Mouse (Mus musculus): ENCODE results near the gene Unc93b1. TPM values are rescaled to one million over a fixed set of nuclear protein-coding genes. Genes with fewer than 3 reads are reported as not detected.

Gene Unc93b1
- polyA plus RNA-seq, 1 experiment: 44.9 TPM

DNA sequence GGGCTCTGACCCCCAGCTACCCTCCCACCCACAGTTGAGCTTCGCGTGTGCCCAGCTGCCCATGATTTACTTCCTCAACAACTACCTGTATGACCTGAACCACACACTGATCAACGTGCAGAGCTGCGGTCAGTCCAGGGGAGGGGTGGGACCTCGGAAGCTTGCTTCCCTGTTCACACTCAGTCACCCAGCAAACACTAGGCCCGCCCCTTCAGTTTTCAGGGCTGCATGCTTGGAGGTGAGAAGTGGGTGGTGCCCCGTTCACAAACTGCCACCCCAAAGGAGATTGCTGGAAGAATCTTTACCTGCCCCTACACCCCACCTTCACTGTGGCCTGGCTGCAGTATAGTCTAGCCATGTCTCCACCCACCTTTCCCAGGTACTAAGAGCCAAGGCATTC is 7.3 kb downstream of the Unc93b1 start:
- Histone ChIP-seq H3K4me3 (ENCODE audit: insufficient read depth, low read length) (no peak overlapping the region), H3K27ac (ENCODE audit: insufficient read depth, low read length) (no peak overlapping the region), H3K4me1 (ENCODE audit: control insufficient read depth, insufficient read depth, low read length) (no peaks in the 10 kb centered on the region)
- no peak for TF ChIP-seq CTCF (IDR thresholded peaks at IDR 0.05; ENCODE audit: borderline replicate concordance, insufficient read depth, low read length)
- TF ChIP-seq POLR2A (IDR thresholded peaks at IDR 0.05; ENCODE audit: low read depth, low read length): no peak

GRCm38 (mm10) chr19:3942986-3943735 is 8.2 kb downstream of the Unc93b1 start:
- no peak overlapping the region for H3K27ac ChIP-seq (ENCODE audit: insufficient read depth, low read length)
- no peak for TF ChIP-seq CTCF (IDR thresholded peaks at IDR 0.05; ENCODE audit: borderline replicate concordance, insufficient read depth, low read length)
- no peak for TF ChIP-seq POLR2A (IDR thresholded peaks at IDR 0.05; ENCODE audit: low read depth, low read length)
- H3K4me3 ChIP-seq (ENCODE audit: insufficient read depth, low read length): no peak overlapping the region
- H3K4me1 ChIP-seq (ENCODE audit: control insufficient read depth, insufficient read depth, low read length): no peaks in the 10 kb centered on the region

DNA sequence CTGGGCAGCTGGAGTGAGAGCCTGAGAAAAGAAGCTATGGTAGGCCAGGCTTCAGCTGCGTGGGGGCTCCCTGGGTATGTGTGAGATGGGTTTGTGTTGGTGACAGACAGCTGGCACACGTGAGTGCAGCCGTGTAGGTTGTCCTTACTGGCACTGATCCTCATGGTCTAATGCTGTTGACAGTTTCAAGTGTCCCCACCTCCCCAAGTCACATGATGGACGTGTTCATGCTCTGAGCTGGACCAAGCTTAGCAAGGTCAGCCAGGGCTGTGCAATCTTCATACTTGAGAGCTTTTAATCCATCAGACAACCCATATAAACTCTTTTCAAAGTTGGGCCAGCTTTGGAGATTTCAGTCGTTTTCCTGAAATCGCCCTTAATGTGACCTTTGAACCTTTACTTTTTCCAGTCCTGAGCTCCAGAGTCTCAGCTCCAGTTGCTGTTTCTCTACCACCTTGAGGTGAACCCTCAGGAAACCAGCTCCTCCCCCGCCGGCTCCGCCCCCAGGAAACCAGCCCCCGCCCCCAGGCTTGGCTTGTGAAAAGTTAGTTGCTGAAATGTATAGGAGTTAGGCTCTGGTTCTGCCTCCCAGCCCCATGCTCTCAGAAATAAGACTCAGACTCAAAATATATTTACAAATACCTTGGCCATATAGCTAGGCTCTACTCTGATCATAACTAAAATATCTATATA is 11.0 kb downstream of the Unc93b1 start:
- Histone ChIP-seq H3K4me3 (ENCODE audit: insufficient read depth, low read length) (no peak overlapping the region), H3K27ac (ENCODE audit: insufficient read depth, low read length) (no peak overlapping the region), H3K4me1 (ENCODE audit: control insufficient read depth, insufficient read depth, low read length) (no peaks in the 10 kb centered on the region)
- TF ChIP-seq CTCF (IDR thresholded peaks at IDR 0.05; ENCODE audit: borderline replicate concordance, insufficient read depth, low read length): no peak
- TF ChIP-seq POLR2A (IDR thresholded peaks at IDR 0.05; ENCODE audit: low read depth, low read length): no peak

- H3K4me3 ChIP-seq (ENCODE audit: insufficient read depth, low read length): no peak overlapping the region
- H3K4me1 ChIP-seq (ENCODE audit: control insufficient read depth, insufficient read depth, low read length): no peaks in the 10 kb centered on the region
- TF ChIP-seq CTCF (IDR thresholded peaks at IDR 0.05; ENCODE audit: borderline replicate concordance, insufficient read depth, low read length) (peak; percentile 78; the same call in 1 of the 2 replicates), POLR2A (IDR thresholded peaks at IDR 0.05; ENCODE audit: low read depth, low read length) (no peak)
- no peak overlapping the region for H3K27ac ChIP-seq (ENCODE audit: insufficient read depth, low read length)
Observed at GRCm38 (mm10) chr19:3946715-3947114, 11.7 kb downstream of the Unc93b1 start.

- TF ChIP-seq POLR2A (IDR thresholded peaks at IDR 0.05; ENCODE audit: low read depth, low read length) (no peak), CTCF (IDR thresholded peaks at IDR 0.05; ENCODE audit: borderline replicate concordance, insufficient read depth, low read length) (no peak)
- H3K27ac ChIP-seq (ENCODE audit: insufficient read depth, low read length): no peak overlapping the region
- no peaks in the 10 kb centered on the region for H3K4me1 ChIP-seq (ENCODE audit: control insufficient read depth, insufficient read depth, low read length)
- no peak overlapping the region for H3K4me3 ChIP-seq (ENCODE audit: insufficient read depth, low read length)
Observed at GRCm38 (mm10) chr19:3947813-3948212, 12.8 kb downstream of the Unc93b1 start.

DNA sequence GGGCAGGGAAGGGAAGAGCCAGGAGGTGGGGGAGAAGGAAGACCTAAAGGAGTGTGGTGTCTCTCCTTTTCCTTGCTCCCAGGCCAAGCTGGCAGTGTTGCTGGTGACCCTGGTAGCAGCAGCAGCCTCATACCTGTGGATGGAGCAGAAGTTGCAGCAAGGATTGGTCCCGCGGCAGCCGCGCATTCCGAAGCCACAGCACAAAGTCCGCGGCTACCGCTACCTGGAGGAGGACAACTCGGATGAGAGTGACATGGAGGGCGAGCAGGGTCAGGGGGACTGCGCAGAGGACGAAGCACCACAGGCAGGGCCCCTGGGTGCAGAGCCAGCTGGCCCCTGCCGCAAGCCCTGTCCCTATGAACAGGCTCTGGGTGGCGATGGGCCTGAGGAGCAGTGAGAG is 13.6 kb downstream of the Unc93b1 start:
- no peak overlapping the region for H3K27ac ChIP-seq (ENCODE audit: insufficient read depth, low read length)
- TF ChIP-seq POLR2A (IDR thresholded peaks at IDR 0.05; ENCODE audit: low read depth, low read length) (no peak), CTCF (IDR thresholded peaks at IDR 0.05; ENCODE audit: borderline replicate concordance, insufficient read depth, low read length) (no peak)
- H3K4me1 ChIP-seq (ENCODE audit: control insufficient read depth, insufficient read depth, low read length): no peaks in the 10 kb centered on the region
- H3K4me3 ChIP-seq (ENCODE audit: insufficient read depth, low read length): no peak overlapping the region

DNA sequence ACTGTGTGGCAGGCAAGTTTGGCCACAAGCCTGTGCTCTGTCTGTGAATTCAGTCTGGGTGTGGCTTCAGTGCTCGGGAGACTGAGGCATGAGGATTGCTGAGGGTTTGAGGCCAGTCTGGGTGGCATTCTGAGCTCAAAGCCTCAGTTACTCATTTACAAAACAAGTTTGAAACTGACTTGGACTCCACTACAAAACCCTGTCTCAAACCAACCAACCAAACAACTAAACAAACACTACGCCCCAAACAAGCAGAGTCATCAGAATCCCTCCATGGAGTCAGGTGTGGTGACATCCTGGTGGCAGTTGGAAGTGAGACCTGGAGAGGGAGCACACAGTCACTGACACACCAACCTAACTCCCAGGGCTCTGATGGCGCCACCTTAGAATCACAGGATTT is 15.3 kb downstream of the Unc93b1 start:
- no peaks in the 10 kb centered on the region for H3K4me1 ChIP-seq (ENCODE audit: control insufficient read depth, insufficient read depth, low read length)
- no peak overlapping the region for H3K4me3 ChIP-seq (ENCODE audit: insufficient read depth, low read length)
- no peak overlapping the region for H3K27ac ChIP-seq (ENCODE audit: insufficient read depth, low read length)
- TF ChIP-seq CTCF (IDR thresholded peaks at IDR 0.05; ENCODE audit: borderline replicate concordance, insufficient read depth, low read length) (no peak), POLR2A (IDR thresholded peaks at IDR 0.05; ENCODE audit: low read depth, low read length) (no peak)

DNA sequence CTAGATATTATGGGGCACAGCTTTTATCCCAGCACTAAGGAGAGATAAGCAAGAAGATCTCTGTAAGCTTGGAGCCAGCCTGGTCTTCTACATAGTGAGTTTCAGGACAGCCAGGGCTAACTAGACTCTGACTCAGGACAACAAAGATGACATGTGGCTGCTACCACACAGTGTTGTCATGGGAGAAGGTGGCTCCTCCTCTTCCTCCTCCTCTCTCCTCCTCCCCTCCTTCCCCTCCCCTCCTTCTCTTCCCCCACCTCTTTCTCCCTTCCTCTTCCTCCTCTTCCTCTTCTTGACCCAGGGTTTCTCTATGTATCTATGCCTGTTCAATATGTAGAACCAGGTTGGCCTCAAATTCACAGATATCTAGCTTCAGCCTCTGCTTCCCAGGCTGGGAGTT is 16.5 kb downstream of the Unc93b1 start:
- TF ChIP-seq POLR2A (IDR thresholded peaks at IDR 0.05; ENCODE audit: low read depth, low read length): no peak
- TF ChIP-seq CTCF (IDR thresholded peaks at IDR 0.05; ENCODE audit: borderline replicate concordance, insufficient read depth, low read length): no peak
- H3K4me3 ChIP-seq (ENCODE audit: insufficient read depth, low read length): no peak overlapping the region
- H3K4me1 ChIP-seq (ENCODE audit: control insufficient read depth, insufficient read depth, low read length): no peaks in the 10 kb centered on the region
- no peak overlapping the region for H3K27ac ChIP-seq (ENCODE audit: insufficient read depth, low read length)

DNA sequence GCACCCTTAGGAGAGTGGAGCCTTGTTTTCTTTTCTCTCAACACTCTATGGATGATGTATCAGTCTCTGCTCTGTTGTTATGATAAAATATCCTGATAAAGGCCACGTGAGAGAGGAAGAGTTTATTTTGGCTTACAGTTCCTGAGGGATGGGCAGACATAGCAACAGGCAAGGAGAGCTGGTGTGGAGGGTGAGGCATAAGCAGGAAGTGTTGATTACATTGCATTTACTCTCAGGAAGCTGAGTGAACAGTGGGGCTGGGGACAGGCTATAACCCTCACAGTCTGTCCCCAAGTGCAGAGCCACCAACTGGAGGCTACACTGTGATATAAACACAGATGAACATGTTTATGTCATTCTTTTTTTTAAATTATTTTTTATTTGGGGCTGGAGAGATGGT is 17.1 kb downstream of the Unc93b1 start:
- Histone ChIP-seq H3K4me1 (ENCODE audit: control insufficient read depth, insufficient read depth, low read length) (no peaks in the 10 kb centered on the region), H3K27ac (ENCODE audit: insufficient read depth, low read length) (no peak overlapping the region), H3K4me3 (ENCODE audit: insufficient read depth, low read length) (no peak overlapping the region)
- TF ChIP-seq CTCF (IDR thresholded peaks at IDR 0.05; ENCODE audit: borderline replicate concordance, insufficient read depth, low read length): no peak
- TF ChIP-seq POLR2A (IDR thresholded peaks at IDR 0.05; ENCODE audit: low read depth, low read length): no peak

- H3K27ac ChIP-seq (ENCODE audit: insufficient read depth, low read length): no peak overlapping the region
- H3K4me3 ChIP-seq (ENCODE audit: insufficient read depth, low read length): no peak overlapping the region
- TF ChIP-seq POLR2A (IDR thresholded peaks at IDR 0.05; ENCODE audit: low read depth, low read length) (no peak), CTCF (IDR thresholded peaks at IDR 0.05; ENCODE audit: borderline replicate concordance, insufficient read depth, low read length) (no peak)
- no peaks in the 10 kb centered on the region for H3K4me1 ChIP-seq (ENCODE audit: control insufficient read depth, insufficient read depth, low read length)
Observed at GRCm38 (mm10) chr19:3955033-3955432, 20.0 kb downstream of the Unc93b1 start.
